Mouse (Mus musculus) CH12.LX (cell line): ENCODE data around the gene Gm9970.

Experiments used
- BHLHE40 ChIP-seq: IDR thresholded peaks from 2 replicates; pipeline ENCODE4 v1.6.1; 2011; ENCODE audit warnings: mild to moderate bottlenecking, low read depth, low read length, improper control_type of control experiment
- CTCF ChIP-seq, 2 experiments: IDR thresholded peaks in 1 of 2; conservative IDR thresholded peaks in 1 of 2; 2 replicates each; pipeline ENCODE4 v1.5.1; 2011 to 2012; ENCODE audit warnings: low read depth in 2 of 2, low read length in 2 of 2, improper control_type of control experiment in 1 of 2, inconsistent platforms in 1 of 2, mild to moderate bottlenecking in 1 of 2, moderate library complexity in 1 of 2
- E2F4 ChIP-seq: IDR thresholded peaks from 2 replicates; pipeline ENCODE4 v1.6.1; 2011; ENCODE audit warnings: low read depth, low read length, improper control_type of control experiment; ENCODE audit not compliant: insufficient replicate concordance
- EP300 ChIP-seq: IDR thresholded peaks from 2 replicates; pipeline ENCODE4 v1.6.1; 2011; ENCODE audit warnings: low read length, improper control_type of control experiment
- MAX ChIP-seq: IDR thresholded peaks from 2 replicates; pipeline ENCODE4 v1.6.1; 2011; ENCODE audit warnings: low read length, improper control_type of control experiment
- MYC ChIP-seq: IDR thresholded peaks from 2 replicates; pipeline ENCODE4 v1.6.1; 2011; ENCODE audit warnings: low read depth, mild to moderate bottlenecking, improper control_type of control experiment, low read length
- POLR2A ChIP-seq: IDR thresholded peaks from 2 replicates; pipeline ENCODE4 v1.6.1; 2011; ENCODE audit warnings: low read depth, mild to moderate bottlenecking, improper control_type of control experiment, low read length
- RAD21 ChIP-seq: IDR thresholded peaks from 2 replicates; pipeline ENCODE4 v1.6.1; 2011; ENCODE audit warnings: low read depth, mild to moderate bottlenecking, low read length, improper control_type of control experiment, moderate library complexity
- RCOR1 ChIP-seq: conservative IDR thresholded peaks from 2 replicates; pipeline ENCODE4 v1.6.1; 2012; ENCODE audit warnings: low read depth, mild to moderate bottlenecking, inconsistent platforms, low read length, improper control_type of control experiment
- SMC3 ChIP-seq: IDR thresholded peaks from 2 replicates; pipeline ENCODE4 v1.6.1; 2011; ENCODE audit warnings: low read depth, low read length, improper control_type of control experiment

- peak; percentile 89 for TF ChIP-seq POLR2A
- no peak for TF ChIP-seq EP300
- peak in 1 of 2 experiments; percentile 77; a peak in 2 of 4 replicates for TF ChIP-seq CTCF (conservative IDR thresholded peaks at IDR 0.05 in 1 of 2, IDR thresholded peaks at IDR 0.05 in 1 of 2; ENCODE audit: low read depth in 2 of 2, low read length in 2 of 2)
- TF ChIP-seq E2F4 = peak; percentile 79; the same call in 1 of the 2 replicates
- peak; percentile 53; the same call in 1 of the 2 replicates for TF ChIP-seq MYC
- peak; percentile 34; the same call in 1 of the 2 replicates for TF ChIP-seq MAX
- no peak for TF ChIP-seq RAD21
- no peak for TF ChIP-seq RCOR1
- TF ChIP-seq SMC3 = no peak
- TF ChIP-seq BHLHE40 = no peak
These were observed 47.9 kb downstream of the Gm9970 start, which contains the start of the genes Snx17 and Eif2b4 for GRCm38 (mm10) chr5:31192939-31193630.
